Mouse (Mus musculus) spleen, postnatal 4 days (tissue): ENCODE measurements around the gene Kif13a.

Experiments
- DNase-seq, 2 experiments: peaks; one replicate each; pipeline ENCODE4 v3.0.0; 2022; ENCODE audit warnings: low spot score in 2 of 2

The Kif13a gene

GRCm38 (mm10) chr13:46727837-46728268 is 201.8 kb downstream of the Kif13a start, which contains the start of gene Nup153:
Gene Nup153 (minus strand): TSS chr13:46727940.
- DNase-seq = peak; percentile 100

- DNase-seq = peak; percentile 68 to 88
Observed at GRCm38 (mm10) chr13:46727038-46727836, 202.4 kb downstream of the Kif13a start.

DNA sequence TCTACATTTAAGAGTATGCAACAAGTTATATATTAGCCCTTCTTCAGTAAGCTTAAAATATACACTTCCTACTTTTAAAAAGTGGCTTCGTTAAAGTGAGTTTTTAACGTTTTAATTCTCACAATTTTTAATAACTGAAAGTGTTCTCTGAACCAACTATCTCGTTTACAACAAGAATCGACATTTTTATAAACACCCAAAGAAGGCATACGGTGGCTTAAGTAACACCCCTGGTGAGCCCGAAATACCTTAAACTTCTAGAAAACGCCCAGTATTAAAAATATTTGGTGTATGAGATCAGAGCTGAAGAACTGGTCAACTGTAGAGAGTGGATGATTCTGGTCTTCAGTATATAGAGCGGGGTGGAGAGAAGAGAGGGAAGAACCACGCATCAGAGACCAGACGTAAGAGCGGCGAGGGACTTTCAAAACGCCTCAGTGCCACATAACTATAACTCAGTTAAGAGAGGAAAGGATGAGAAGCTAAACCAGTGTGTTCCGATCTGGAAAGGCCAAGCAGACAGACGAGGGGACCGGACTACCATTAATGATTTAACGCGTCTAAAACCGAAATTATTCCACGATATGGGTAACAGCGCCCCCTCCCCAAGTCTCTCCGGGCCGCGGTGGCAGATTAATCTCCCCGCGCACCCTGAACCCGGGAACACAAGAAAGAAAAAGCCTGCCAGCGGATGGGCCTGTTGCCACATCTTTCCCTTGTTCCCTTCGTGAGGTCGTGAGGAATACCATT is 203.2 kb downstream of the Kif13a start:
- peak in 1 of 2 experiments; percentile 68 for DNase-seq

DNA sequence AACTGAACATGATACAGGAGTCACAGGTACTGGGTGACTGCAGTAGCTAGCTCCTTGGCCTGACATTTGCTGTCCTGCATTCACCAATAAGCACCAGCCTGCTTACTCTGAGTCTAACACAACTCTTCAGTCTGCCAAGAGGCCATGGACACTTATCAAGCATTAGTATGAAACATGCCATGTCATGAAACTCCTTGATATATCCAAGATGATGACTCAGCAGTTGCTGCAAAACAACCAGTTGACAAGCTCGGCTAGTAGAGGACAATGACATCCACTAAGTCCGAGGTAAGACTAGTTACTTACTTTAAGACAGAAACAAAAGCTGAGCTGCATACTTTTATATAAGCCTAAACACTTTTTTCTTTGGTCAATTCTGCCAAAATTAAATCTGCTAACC is 204.4 kb downstream of the Kif13a start:
- peak in 1 of 2 experiments; percentile 55 for DNase-seq

GRCm38 (mm10) chr13:46724371-46724770 is 205.3 kb downstream of the Kif13a start:
- DNase-seq = no peak

DNA sequence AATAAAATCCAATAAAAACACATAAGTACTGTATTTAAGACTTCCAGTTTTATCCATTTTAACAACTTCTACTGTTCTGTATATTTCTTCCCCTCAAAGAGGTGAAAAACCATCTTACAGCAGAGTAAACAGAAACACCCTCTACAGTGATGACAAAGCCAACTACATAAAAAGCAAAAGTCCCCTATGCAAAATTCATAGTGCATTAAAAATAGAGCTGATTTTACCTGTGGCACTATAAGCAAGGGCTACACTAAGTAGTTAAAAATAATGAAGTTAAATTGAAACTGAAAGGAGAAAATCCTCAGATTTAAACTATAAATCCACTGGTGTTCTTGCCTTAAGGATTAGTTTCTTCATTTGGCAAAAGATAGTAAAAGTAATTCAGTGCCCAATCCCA is 208.7 kb downstream of the Kif13a start:
- no peak for DNase-seq

- no peak for DNase-seq
Observed at GRCm38 (mm10) chr13:46718893-46719400, 210.7 kb downstream of the Kif13a start.

DNA sequence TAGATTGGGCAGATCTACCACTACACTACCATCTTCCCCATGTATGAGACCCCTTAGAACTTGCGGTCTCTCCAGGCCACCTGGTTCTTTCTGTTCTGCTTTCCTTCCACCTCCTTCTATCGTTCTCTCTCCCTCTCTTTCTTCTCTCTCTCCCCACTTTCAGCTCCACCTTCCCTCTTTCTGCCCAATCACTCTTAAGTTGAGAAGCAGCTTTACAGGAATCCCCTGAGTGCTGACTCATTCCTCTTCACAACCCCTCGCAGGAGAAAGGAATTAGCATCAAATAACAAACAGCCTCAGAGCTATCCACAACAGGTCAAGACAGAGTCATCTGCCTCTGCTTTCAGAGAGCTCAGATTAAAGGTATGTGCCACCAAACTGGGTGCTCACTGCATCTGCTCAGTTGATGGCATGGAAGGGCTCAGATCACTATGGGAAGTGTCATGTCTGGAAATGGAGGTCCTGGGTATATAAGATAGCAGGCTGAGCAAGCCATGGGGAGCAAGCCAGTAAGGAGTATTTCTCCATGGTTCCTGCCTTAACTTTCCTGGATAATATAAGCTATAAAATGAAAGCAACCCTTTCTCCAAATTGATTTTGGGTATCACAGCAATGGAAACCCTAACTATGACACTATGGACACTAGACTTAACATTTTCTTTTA is 213.6 kb downstream of the Kif13a start:
- no peak for DNase-seq

DNA sequence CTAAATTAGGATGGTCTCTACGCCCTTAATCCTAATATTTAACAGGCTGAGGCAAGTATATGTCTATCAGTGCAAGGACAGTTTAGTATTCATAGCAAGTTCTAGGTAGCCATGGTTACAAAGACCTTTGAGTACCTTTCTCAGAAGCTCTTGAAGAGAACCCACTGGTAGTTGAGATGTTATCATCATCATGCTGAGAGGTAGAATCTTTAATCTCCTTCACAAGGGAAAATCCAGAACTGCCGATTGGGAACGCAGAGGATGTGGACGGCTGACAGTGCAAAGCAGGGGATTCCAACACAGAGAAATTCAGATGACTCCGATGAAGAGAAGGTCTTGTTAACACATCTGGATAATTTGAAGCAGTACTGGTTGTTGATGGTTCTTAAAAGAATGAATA is 216.2 kb downstream of the Kif13a start:
- no peak for DNase-seq

DNA sequence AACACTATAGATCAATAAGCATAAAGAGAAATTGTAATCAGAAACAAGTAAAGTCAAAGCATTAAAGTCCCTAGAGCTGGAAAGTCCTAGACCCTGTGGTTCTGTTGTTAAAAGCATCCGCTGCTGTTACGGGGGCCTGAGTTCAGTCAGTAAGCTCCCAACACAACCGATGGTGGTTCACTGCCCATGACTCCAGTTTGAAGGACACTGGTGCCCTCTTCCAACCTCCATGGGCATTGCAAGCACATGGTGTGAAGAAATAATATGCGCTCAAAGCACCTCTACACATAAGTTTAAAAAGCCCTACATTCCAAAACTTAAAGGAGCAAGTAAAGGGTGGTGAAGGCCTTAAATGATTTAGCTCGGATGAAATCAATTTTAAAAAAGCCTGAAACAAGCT is 226.5 kb downstream of the Kif13a start:
- DNase-seq = no peak

- DNase-seq = no peak
Observed at GRCm38 (mm10) chr13:46701486-46701885, 228.2 kb downstream of the Kif13a start.

- no peak for DNase-seq
Observed at GRCm38 (mm10) chr13:46699372-46699771, 230.3 kb downstream of the Kif13a start.
